Mouse (Mus musculus) granulocyte monocyte progenitor cell, adult 5-6 weeks (primary cell): Measurements from ENCODE around the gene Slc51a. TPM values are rescaled to one million over a fixed set of nuclear protein-coding genes. Genes with fewer than 3 reads are reported as not detected.
A peak's percentile ranks its signal among the peaks of the same experiment; 100 is the strongest.
"Not testable (repeated sequence)": the region's sequence is repeated elsewhere in the genome, so short reads cannot be mapped to it uniquely, and the experiment has no call there.

ENCODE experiments used
- ATAC-seq: replicated peaks from 2 replicates; pipeline ENCODE4 v1.8.0; 2016; ENCODE audit warnings: mild to moderate bottlenecking, moderate TSS enrichment, inconsistent platforms; ENCODE audit not compliant: poor library complexity, severe bottlenecking
- total RNA-seq, 2 experiments: library from RNA; stranded (forward) in 1 of 2; stranded (reverse) in 1 of 2; fragments of 200-712, 200-1000 nt in 1 of 2; fragments of >200 nt in 1 of 2; fragmentation: Nextera tagmentation in 1 of 2; gene quantifications; 2 replicates each; pipeline ENCODE4 v1.2.3; 2014 to 2017

Slc51a gene
- total RNA-seq, 2 experiments from 2014 or later, result 0.05 TPM; not detected in 1

- no peak for ATAC-seq
These were observed 23.0 kb upstream of the Slc51a start for GRCm38 (mm10) chr16:32510399-32511337.

DNA sequence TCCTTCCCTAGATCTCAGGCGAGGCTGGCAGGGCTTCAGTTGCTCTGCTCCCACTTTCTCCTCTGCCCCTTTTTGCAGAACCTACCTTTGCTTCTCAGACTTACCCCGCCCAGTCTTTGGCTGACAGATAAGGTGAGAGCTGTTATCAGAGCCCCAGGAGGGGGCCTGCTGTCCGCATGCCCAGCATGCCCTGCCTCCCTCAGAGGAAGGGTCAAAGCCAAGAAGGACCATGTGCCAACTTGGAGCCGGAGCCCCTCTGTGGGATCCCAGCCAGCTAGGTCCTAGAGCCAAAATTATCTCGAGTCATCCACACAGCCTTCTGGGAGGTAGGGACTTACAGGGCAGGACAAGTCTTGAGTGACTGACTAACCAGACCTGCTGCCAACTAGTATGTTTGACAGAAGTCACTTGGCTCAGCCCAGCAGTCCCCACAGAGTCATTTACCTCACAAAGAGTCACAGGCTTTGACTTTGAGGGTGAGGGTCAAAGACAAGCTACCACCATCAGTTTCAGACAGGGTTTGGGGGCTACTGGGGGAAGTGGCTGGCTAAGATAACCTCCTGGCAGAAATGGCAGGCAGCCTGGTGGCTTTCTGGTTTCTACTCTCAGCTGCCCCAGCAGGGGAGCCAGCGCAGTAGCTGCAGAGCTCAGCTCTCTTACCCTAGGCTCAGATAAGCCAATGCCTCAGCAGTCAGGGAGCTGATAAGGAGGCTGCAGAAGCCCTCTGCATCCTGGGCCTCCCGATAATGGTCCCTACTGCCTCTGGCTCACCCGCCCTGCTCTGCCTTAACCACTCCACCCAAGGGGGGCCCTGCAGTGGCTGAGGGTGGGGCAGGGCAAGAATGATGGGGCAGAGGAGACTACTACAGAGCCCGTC is 21.6 kb upstream of the Slc51a start:
- ATAC-seq, result peak; percentile 52

- ATAC-seq, result no peak
These were observed 20.9 kb upstream of the Slc51a start for GRCm38 (mm10) chr16:32508506-32509065.

GRCm38 (mm10) chr16:32508035-32508434 is 20.4 kb upstream of the Slc51a start:
- no peak for ATAC-seq

- ATAC-seq, result peak; percentile 73
These were observed 19.7 kb upstream of the Slc51a start for GRCm38 (mm10) chr16:32507407-32507806.

- no peak for ATAC-seq
These were observed 19.2 kb upstream of the Slc51a start for GRCm38 (mm10) chr16:32506868-32507267.

DNA sequence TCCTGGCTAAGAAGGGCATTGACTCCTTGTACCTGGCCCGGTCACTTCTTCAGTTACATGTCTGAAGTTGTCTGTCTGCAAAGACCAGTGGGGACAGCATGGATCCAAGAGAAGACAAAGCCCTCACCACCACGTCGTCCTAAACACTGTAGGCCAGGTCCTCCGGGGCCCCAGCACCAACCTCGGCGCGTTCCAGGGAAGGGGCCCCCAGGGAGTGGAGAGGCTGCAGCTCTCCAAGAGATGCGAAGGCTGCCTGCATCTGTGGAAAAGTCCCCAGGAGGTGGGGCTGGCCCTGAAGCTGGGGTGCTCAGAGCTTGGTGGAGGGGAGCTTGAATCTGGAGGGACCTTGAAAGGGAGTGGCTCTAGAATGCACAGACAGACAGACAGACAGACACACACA is 18.6 kb upstream of the Slc51a start:
- no peak for ATAC-seq

- no peak for ATAC-seq
These were observed 16.0 kb upstream of the Slc51a start for GRCm38 (mm10) chr16:32503633-32504032.

- no peak for ATAC-seq
These were observed 15.1 kb upstream of the Slc51a start for GRCm38 (mm10) chr16:32502621-32503335.

- peak; percentile 81 for ATAC-seq
These were observed 13.8 kb upstream of the Slc51a start for GRCm38 (mm10) chr16:32501459-32501858.

DNA sequence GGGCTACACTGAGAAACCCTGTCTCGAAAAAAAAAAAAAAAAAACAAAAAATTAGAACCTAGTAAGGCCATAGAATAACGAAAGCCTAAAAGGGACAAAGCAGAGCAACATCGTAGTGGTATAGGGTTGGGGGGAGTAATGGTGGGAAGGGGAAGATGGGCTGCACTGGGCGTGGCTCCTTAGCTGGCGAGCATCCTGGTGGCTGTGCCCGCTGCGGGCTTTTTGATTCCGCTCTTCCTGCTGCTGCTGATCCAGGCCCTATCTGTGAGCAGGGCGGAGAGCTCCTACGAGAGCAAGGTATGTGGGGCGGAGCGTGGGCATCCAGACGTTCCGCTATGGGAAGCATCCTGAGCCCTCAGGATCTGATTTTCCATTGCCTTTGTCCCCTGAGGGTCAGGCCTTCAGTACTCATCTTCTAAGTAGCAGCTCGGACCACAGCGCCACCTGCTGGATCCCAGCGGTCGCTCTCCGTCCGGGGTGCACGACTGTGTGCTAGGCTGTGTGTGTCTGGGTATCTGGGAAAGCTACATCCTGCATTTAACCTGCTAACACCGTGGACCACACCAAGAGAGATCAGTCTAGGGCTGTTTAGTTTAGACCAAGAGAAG is 11.9 kb upstream of the Slc51a start:
- peak; percentile 80 for ATAC-seq

DNA sequence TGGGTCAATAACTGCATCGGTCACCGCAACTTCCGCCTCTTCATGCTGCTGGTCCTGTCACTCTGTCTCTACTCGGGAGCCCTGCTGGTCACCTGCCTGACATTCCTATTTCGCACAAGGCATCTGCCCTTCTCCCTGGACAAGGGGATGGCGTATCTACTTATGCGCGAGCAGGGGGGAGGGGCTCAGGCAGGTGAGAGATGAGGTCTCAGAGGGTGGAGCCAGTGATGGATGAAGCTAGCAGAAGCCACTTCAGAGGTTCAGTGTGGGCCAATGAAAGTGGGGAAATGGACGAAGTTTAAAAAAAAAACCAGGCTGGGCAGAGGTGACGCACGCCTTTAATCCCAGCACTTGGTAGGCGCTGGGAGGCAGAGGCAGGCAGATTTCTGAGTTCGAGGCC is 11.3 kb upstream of the Slc51a start:
- no peak for ATAC-seq

DNA sequence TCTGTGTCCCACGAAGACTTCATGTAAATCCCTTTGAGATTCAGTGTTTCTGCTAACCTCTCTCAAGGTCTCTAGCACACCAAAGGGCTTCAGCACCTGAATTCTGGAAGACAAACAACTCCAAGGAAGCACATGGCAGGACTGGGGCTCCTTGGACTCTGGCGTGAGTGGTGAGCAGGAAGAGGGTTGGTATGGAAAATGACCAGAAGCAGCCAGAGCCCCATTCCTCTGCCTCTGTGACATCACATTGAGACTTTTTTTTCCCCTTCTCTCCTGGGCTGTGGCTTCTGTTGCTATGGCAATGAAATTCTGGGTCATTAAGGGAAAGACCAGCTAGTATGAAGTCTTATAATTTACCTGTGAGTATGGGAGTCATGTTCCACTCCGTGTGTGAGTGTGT is 8.3 kb upstream of the Slc51a start, which contains the start of gene Zdhhc19:
Zdhhc19 (plus strand) TSS at position 301 of the 400 bp plus-strand sequence.
- ATAC-seq, result no peak

DNA sequence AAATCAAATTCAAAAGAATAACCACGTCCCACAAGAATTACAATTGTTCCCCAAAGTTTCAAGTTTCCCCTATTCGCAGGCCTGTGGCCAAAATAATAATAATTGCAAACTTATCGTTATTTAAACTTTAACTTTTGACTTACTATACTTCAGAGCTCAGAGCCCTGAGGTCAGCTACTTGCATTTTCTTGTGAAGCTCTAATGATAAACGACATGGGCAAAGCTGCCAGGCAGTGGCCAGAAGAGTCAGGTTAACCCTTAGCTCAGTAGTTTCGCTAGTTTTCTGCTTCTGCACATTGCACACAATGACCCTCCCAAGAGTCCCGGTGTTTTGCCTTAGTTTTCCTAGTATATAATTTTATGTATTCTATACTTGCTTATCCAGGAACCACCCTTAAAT is 6.7 kb upstream of the Slc51a start:
- ATAC-seq, result not testable (repeated sequence)

GRCm38 (mm10) chr16:32488939-32489338 is 1.3 kb upstream of the Slc51a start:
- ATAC-seq, result no peak

DNA sequence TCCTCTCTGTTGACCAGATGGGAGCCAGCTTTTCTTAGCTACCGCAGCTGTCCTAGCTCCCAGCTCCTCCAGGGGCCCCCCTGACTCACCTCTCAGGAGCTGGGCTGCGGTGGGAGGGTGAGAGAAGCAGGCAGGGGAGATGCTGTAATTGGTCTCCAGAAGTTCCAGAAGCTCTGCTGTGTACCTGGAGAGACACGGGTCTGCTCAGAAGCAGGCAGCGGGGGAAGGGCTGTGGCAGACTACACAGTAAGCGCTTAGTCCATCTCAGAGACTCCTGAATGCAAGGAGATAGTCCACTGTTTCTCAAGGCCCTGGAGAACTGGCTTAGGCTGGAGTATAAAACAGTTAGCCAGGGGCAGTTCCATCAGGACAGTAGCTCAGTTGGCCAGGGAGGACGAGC is 1.6 kb downstream of the Slc51a start:
- ATAC-seq, result no peak

DNA sequence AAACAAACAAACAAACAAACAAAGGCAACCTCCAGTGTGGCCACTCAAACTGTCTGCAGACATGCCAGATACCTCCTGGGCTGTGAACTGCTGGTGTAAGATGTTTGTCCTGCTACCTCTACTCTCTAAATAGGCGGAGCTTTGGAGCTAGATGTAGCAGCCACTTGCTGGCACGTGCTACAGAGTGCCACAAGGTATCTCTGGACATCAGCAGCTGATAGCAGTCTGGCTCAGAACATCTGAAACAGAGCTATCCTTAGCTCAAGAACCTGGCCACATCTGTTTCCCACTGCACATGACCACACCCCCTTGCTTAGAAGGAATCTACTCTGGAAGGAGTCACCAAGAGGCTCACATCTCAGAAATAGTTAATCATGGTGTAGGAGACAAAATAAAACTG is 2.5 kb downstream of the Slc51a start:
- no peak for ATAC-seq

DNA sequence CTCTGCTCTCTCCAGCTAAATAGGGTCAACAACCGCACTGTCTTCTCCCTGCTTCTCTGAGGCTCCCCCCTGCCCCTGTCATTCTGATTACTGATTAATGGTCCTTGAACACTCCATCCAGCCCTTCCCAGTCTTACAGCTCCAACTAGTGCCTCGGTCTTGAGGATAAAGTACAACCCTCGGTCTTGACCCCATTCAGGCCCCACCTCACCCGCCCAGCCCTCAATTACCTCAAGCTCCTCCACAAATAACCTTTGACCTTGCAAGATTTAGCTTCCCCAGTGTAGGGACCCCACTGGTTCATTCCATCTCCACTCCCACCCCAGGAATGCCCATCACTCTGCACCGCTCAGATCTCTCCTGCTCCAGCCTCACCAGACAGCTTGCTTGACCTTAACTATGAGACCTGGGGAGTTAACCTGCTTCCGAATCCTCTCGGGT is 3.2 kb downstream of the Slc51a start:
- no peak for ATAC-seq

DNA sequence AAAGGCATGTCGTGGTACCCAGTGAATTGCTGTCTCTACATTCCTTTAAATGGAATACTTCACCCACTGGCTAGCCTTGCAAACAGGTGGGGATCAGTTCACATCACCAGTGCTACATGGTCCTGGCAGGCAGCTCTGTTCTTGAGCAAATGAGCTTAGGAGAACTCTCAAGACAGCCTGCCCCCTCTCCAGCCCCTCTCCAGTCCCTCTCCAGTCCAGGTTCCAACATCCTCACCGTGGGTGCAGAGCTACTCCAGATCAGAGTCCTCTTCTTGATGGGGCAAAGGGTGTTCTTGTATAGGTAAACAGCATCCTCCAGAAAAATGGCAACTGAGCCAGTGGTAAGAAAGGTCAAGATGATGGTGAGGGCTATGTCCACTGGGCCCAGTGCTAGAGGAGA is 8.3 kb downstream of the Slc51a start:
- ATAC-seq, result no peak

GRCm38 (mm10) chr16:32477315-32477714 is 10.4 kb downstream of the Slc51a start:
- ATAC-seq, result no peak
